Comparison of ENCODE assay signal across 11 mouse cellular contexts in the genomic region with DNA sequence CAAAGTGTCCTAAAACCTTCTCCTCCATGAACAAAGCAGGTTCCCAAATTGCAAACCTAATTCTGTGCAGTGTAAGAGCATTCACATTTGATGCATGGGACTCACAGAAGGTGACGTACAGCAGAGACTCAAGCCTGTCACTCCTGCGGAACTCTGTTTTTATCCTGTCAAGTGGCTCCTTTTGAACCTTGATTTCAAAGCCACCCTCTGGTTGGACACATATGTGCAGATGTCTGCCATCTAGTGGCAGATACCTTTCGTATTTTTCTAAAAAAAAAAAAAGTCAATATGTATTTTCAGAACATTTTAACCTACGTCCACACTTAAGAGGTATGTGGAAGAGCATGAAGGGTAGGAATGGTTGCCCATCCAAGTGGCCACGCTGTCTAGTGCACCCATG. TPM values are rescaled to one million over a fixed set of nuclear protein-coding genes. Genes with fewer than 3 reads are reported as not detected.
A peak's percentile ranks its signal among the peaks of the same experiment; 100 is the strongest.
DNase-seq lines count a peak whose midpoint lies in the region; ATAC-seq and TF ChIP-seq lines count a peak whose summit lies in the region.
"Had no signal": no experiment of that assay in that cellular context is flagged by ENCODE, and none has a peak within 500 bp of the region (broad histone marks: within the 10 kb centered on the region; RNA-seq: fewer than 3 reads in every experiment).

No protein-coding gene starts in this region.

- H3K4me3 ChIP-seq in heart, postnatal 0 days (ENCODE audit: low read depth, low read length) = no peak overlapping the region
- no peak overlapping the region for H3K4me3 ChIP-seq in hindbrain, embryonic 11.5 days (ENCODE audit: low read depth, low read length)
- H3K4me3 ChIP-seq: hindbrain, embryonic 15.5 days had no signal

- H3K36me3 ChIP-seq in heart, postnatal 0 days (replicated peaks; ENCODE audit: control insufficient read depth, insufficient read depth, low read length) = no peaks in the 10 kb centered on the region
- H3K36me3 ChIP-seq in hindbrain, embryonic 11.5 days (ENCODE audit: control insufficient read depth, insufficient read depth, low read length) = no peaks in the 10 kb centered on the region
- H3K36me3 ChIP-seq: hindbrain, embryonic 15.5 days had no signal

- no peak for TF ChIP-seq EP300 in heart, postnatal 0 days (IDR thresholded peaks at IDR 0.05; ENCODE audit: low read depth)

- no peaks in the 10 kb centered on the region for H3K4me1 ChIP-seq in heart, postnatal 0 days (ENCODE audit: control insufficient read depth, insufficient read depth)
- H3K4me1 ChIP-seq in hindbrain, embryonic 11.5 days (replicated peaks; ENCODE audit: control insufficient read depth, insufficient read depth, low read length) = no peaks in the 10 kb centered on the region
- H3K4me1 ChIP-seq: hindbrain, embryonic 15.5 days had no signal

- 50% methylated on average over 5 of the region's 5 CpGs for WGBS in heart, postnatal 0 days
- 70% methylated on average over 5 of the region's 5 CpGs for WGBS in hindbrain, embryonic 11.5 days

- no peak overlapping the region for H3K9ac ChIP-seq in heart, postnatal 0 days (replicated peaks; ENCODE audit: low read depth, low read length)
- H3K9ac ChIP-seq in hindbrain, embryonic 11.5 days (ENCODE audit: low read depth, low read length) = no peak overlapping the region
- H3K9ac ChIP-seq: hindbrain, embryonic 15.5 days had no signal

- no peak for ATAC-seq in heart, postnatal 0 days (ENCODE audit: insufficient read depth, low read depth)
- ATAC-seq in hindbrain, embryonic 11.5 days (ENCODE audit: low FRiP score) = no peak

- no peak overlapping the region for H3K27ac ChIP-seq in heart, postnatal 0 days (ENCODE audit: low read depth)
- H3K27ac ChIP-seq in hindbrain, embryonic 11.5 days (ENCODE audit: low read depth, low read length) = no peak overlapping the region
- H3K27ac ChIP-seq: hindbrain, embryonic 15.5 days had no signal

- H3K27me3 ChIP-seq in heart, postnatal 0 days (ENCODE audit: control insufficient read depth, insufficient read depth, low read length) = no peaks in the 10 kb centered on the region
- H3K27me3 ChIP-seq in hindbrain, embryonic 11.5 days (ENCODE audit: control insufficient read depth, insufficient read depth, low read length) = no peaks in the 10 kb centered on the region
- H3K27me3 ChIP-seq: hindbrain, embryonic 15.5 days had no signal

- H3K4me2 ChIP-seq in heart, postnatal 0 days (ENCODE audit: low read depth, low read length) = no peak overlapping the region
- no peak overlapping the region for H3K4me2 ChIP-seq in hindbrain, embryonic 11.5 days (replicated peaks; ENCODE audit: low read depth, low read length)
- H3K4me2 ChIP-seq: hindbrain, embryonic 15.5 days had no signal

- DNase-seq in heart, postnatal 0 days (ENCODE audit: low spot score) = no peak
- no peak for DNase-seq in heart, postnatal 25 days (ENCODE audit: low spot score)
- DNase-seq in thymus, postnatal 0 days (ENCODE audit: low spot score) = peak; percentile 39
- DNase-seq in thymus, postnatal 4 days = no peak
- peak; percentile 43 for DNase-seq in induced T-regulatory cell, adult 2 months (ENCODE audit: low read depth)
- no peak for DNase-seq in cerebellum, postnatal 36 days
- DNase-seq in hindbrain, embryonic 11.5 days (ENCODE audit: low spot score) = no peak
- no peak for DNase-seq in gastrocnemius, postnatal 25 days
- DNase-seq: heart, adult 11 months; layer of hippocampus, postnatal 36 days had no signal

- intact Hi-C loops in heart, postnatal 25 days (cut with DNase I) = loop anchor here (1.0 to 10.0 kb wide), 2 partner anchors 280 to 462 kb away; no protein-coding TSS in a partner anchor

- peak; percentile 24 for TF ChIP-seq CTCF in heart, postnatal 0 days (IDR thresholded peaks at IDR 0.05; ENCODE audit: low read depth)

- no peaks in the 10 kb centered on the region for H3K9me3 ChIP-seq in heart, postnatal 0 days (replicated peaks; ENCODE audit: control insufficient read depth, low read length)
- H3K9me3 ChIP-seq in hindbrain, embryonic 11.5 days (ENCODE audit: control insufficient read depth, low read length) = no peaks in the 10 kb centered on the region
- H3K9me3 ChIP-seq: hindbrain, embryonic 15.5 days had no signal

RNA-seq across cellular contexts. Expression of a gene that starts 16.3 kb away (rescaled TPM):
- total RNA-seq in heart, postnatal 0 days (2014; rRNA removed; ENCODE audit: low replicate concordance) = 0.31 and 0.46 TPM in 2 replicates
- 0.10 and 0.26 TPM in 2 replicates for polyA plus RNA-seq in heart, postnatal 0 days (2015; fragmentation: Nextera tagmentation; extraction: Ambion mirVana)
- total RNA-seq in heart, postnatal 25 days (2021) = 1 to 10 TPM in 1 of 2 experiments, under 1 TPM in 1; 0.84 to 1.5 TPM
- polyA plus RNA-seq in thymus, postnatal 0 days (2015; fragmentation: Nextera tagmentation; extraction: Ambion mirVana) = 0.08 and 0.16 TPM in 2 replicates
- polyA plus RNA-seq in hindbrain, embryonic 11.5 days (2014; fragmentation: Nextera tagmentation; extraction: Ambion mirVana) = 0.08 and 0.53 TPM in 2 replicates
- total RNA-seq in gastrocnemius, postnatal 25 days (2021) = 1 to 10 TPM in 1 of 2 experiments, under 1 TPM in 1; 0.20 to 1.1 TPM

Comparison
In these comparisons a context has a peak if more than half of its experiments do, and no peak if none do; other contexts are left out.
1. DNase-seq: peak in thymus, postnatal 0 days (single experiment) and induced T-regulatory cell, adult 2 months (single experiment); none in heart, postnatal 0 days (single experiment), heart, postnatal 25 days (single experiment), thymus, postnatal 4 days (single experiment), cerebellum, postnatal 36 days (0 of 2), hindbrain, embryonic 11.5 days (single experiment) and gastrocnemius, postnatal 25 days (single experiment).